In the genomic region with DNA sequence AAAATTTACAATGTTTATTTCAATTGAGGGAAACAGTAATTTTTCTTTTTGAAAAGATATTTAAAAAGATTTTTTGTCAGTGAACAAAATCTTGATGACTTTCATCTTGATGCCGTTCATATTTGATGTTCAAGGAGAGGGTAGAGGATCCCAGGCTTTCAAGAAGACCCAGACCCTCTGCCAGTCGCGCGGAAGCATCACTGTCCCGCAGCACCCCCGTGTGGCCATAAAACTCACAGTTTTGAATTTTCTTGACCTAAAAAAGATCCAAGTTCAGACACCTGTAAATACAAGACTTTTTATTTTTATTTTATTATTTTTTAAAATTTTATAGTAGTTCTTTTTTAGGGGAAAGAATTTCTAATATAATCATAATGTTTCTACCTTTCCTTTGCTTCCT, we compare ENCODE assay signal across 8 mouse cellular contexts.
DNase-seq lines count a peak whose midpoint lies in the region; ATAC-seq lines count a peak whose summit lies in the region.

No protein-coding gene starts in this region.

- no peak overlapping the region for H3K27ac ChIP-seq in hindbrain, embryonic 10.5 days
- H3K27ac ChIP-seq in hindbrain, embryonic 12.5 days, result no peak overlapping the region
- H3K27ac ChIP-seq in forebrain, embryonic 13.5 days, result no peak overlapping the region

- H3K9ac ChIP-seq in hindbrain, embryonic 12.5 days, result no peak overlapping the region
- H3K9ac ChIP-seq in forebrain, embryonic 13.5 days, result no peak overlapping the region

- WGBS in hindbrain, embryonic 10.5 days, result 14% methylated on average over 6 of the region's 6 CpGs
- 12% methylated on average over 6 of the region's 6 CpGs for WGBS in hindbrain, embryonic 12.5 days
- 14% methylated on average over 6 of the region's 6 CpGs for WGBS in forebrain, embryonic 13.5 days

- no peak overlapping the region for H3K4me3 ChIP-seq in hindbrain, embryonic 10.5 days
- H3K4me3 ChIP-seq in hindbrain, embryonic 12.5 days, result no peak overlapping the region
- no peak overlapping the region for H3K4me3 ChIP-seq in forebrain, embryonic 13.5 days

- no peaks in the 10 kb centered on the region for H3K9me3 ChIP-seq in hindbrain, embryonic 10.5 days
- H3K9me3 ChIP-seq in hindbrain, embryonic 12.5 days (replicated peaks), result no peaks in the 10 kb centered on the region
- H3K9me3 ChIP-seq in forebrain, embryonic 13.5 days (replicated peaks), result no peaks in the 10 kb centered on the region

- no peaks in the 10 kb centered on the region for H3K27me3 ChIP-seq in hindbrain, embryonic 10.5 days (ENCODE audit: insufficient read depth, poor library complexity, severe bottlenecking)
- no peaks in the 10 kb centered on the region for H3K27me3 ChIP-seq in hindbrain, embryonic 12.5 days
- H3K27me3 ChIP-seq in forebrain, embryonic 13.5 days, result no peaks in the 10 kb centered on the region

- H3K4me2 ChIP-seq in hindbrain, embryonic 12.5 days (replicated peaks), result no peak overlapping the region
- no peak overlapping the region for H3K4me2 ChIP-seq in forebrain, embryonic 13.5 days

- no peak for ATAC-seq in hindbrain, embryonic 12.5 days (ENCODE audit: low FRiP score)
- ATAC-seq in forebrain, embryonic 13.5 days, result 0 out of 2 replicates have a peak, but pooled peaks have one; percentile 46
- ATAC-seq in inflammation-experienced regulatory T-cells, adult 6 months, result no peak

- H3K36me3 ChIP-seq in hindbrain, embryonic 10.5 days, result no peaks in the 10 kb centered on the region
- H3K36me3 ChIP-seq in hindbrain, embryonic 12.5 days, result no peaks in the 10 kb centered on the region
- H3K36me3 ChIP-seq in forebrain, embryonic 13.5 days (ENCODE audit: poor library complexity, severe bottlenecking), result no peaks in the 10 kb centered on the region

- DNase-seq in hindbrain, embryonic 10.5 days (ENCODE audit: low spot score), result peak; percentile 46
- peak; percentile 23 for DNase-seq in 3T3-L1 (ENCODE audit: low read depth, low spot score)
- peak; percentile 44 for DNase-seq in NIH3T3 (ENCODE audit: low read depth)
- DNase-seq in lung, postnatal 10 days, result peak; percentile 20
- DNase-seq in T-cell, adult 2 months (ENCODE audit: low spot score), result no peak

- H3K4me1 ChIP-seq in hindbrain, embryonic 10.5 days (replicated peaks), result no peaks in the 10 kb centered on the region
- H3K4me1 ChIP-seq in hindbrain, embryonic 12.5 days, result no peaks in the 10 kb centered on the region
- no peaks in the 10 kb centered on the region for H3K4me1 ChIP-seq in forebrain, embryonic 13.5 days
